Mouse (Mus musculus) heart, adult 2 months (tissue): Measurements from ENCODE around the gene Mad2l2.

Experiments used
- CTCF ChIP-seq: fragments of 200-600 bp; IDR thresholded peaks from 2 replicates; pipeline ENCODE4 v1.8.1; 2022; ENCODE audit warnings: antibody characterized with exemption, mild to moderate bottlenecking, moderate library complexity
- POLR2A ChIP-seq: fragments of 200-500 bp; IDR thresholded peaks from 2 replicates; pipeline ENCODE4 v1.6.1; 2011; ENCODE audit warnings: mild to moderate bottlenecking, low read depth, low read length, control low read depth; ENCODE audit not compliant: insufficient read depth

- no peak for TF ChIP-seq CTCF
- TF ChIP-seq POLR2A = no peak
Observed at GRCm38 (mm10) chr4:148149540-148149939, 19.4 kb downstream of the Mad2l2 start.
